Comparison of ENCODE assay signal across 23 mouse cellular contexts in the genomic region with DNA sequence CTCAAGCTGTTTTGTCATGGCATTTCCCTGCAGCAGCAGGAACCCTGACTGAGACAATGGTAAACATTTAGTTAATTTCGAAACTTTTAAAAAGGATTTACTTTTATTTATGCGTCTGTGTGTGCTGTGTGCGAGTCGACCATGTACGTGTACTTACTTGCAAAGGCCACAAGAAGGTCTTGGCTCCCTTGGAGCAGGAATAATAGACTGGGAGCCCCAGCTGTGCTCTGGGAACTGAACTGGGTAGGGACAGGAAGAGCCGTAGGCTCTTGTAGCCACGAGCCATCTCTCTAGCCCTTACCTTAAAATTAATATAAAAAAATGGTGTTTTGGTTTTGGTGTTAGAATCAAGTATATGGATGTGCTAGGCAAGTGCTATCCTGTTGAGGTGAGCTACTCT.
DNase-seq lines count a peak whose midpoint lies in the region; ATAC-seq and TF ChIP-seq lines count a peak whose summit lies in the region.
"Had no signal": no experiment of that assay in that cellular context is flagged by ENCODE, and none has a peak within 500 bp of the region (broad histone marks: within the 10 kb centered on the region; RNA-seq: fewer than 3 reads in every experiment).

No protein-coding gene starts in this region.

- no peak for ATAC-seq in forebrain, embryonic 15.5 days (replicated peaks)
- ATAC-seq: activated CD4-positive, CD25-positive, alpha-beta regulatory T cell, adult 4 months; CD4-positive, CD25-positive, alpha-beta regulatory T cell, adult 4 months; Patski had no signal

- 69% methylated on average over 7 of the region's 7 CpGs for WGBS in forebrain, embryonic 15.5 days

- H3K27ac ChIP-seq in layer of hippocampus, adult 2 months, result 0 out of 2 replicates have a peak overlapping the region, but pooled peaks have one; percentile 6
- no peak overlapping the region for H3K27ac ChIP-seq in forebrain, embryonic 15.5 days (replicated peaks)

- no peaks in the 10 kb centered on the region for H3K27me3 ChIP-seq in forebrain, embryonic 15.5 days
- H3K27me3 ChIP-seq: CH12.LX had no signal

- no peaks in the 10 kb centered on the region for H3K36me3 ChIP-seq in forebrain, embryonic 15.5 days
- H3K36me3 ChIP-seq: G1E had no signal

- H3K4me2 ChIP-seq in forebrain, embryonic 15.5 days (replicated peaks), result no peak overlapping the region

- no peak overlapping the region for H3K9ac ChIP-seq in forebrain, embryonic 15.5 days (replicated peaks)

- DNase-seq in layer of hippocampus, adult 2 months (ENCODE audit: low spot score in 2 of 2), result no peak
- DNase-seq in layer of hippocampus, postnatal 36 days, result no peak
- peak; percentile 80 for DNase-seq in R1 (ENCODE audit: low read depth, low spot score)
- DNase-seq in ZHBTc4 (ENCODE audit: low read depth, low spot score), result peak; percentile 53
- no peak for DNase-seq in thymus, postnatal 36 days
- DNase-seq: adrenal gland, adult 2 months; adrenal gland, adult 8-10 months; adrenal gland, postnatal 10 days; adrenal gland, postnatal 14 days; adrenal gland, postnatal 25 days; adrenal gland, postnatal 36 days; B cell, adult 2 months; cerebellum, adult 11 months; cerebellum, adult 11-12 months; cerebellum, adult 18-20 months; cerebellum, adult 2 months; cerebellum, adult 8-10 months had no signal

- H3K4me1 ChIP-seq in forebrain, embryonic 15.5 days, result peaks cover 9% of the 10 kb centered on the region

- no peaks in the 10 kb centered on the region for H3K9me3 ChIP-seq in forebrain, embryonic 15.5 days
- H3K9me3 ChIP-seq: G1E had no signal

- no peak overlapping the region for H3K4me3 ChIP-seq in layer of hippocampus, adult 2 months
- H3K4me3 ChIP-seq in forebrain, embryonic 15.5 days, result no peak overlapping the region

- TF ChIP-seq CTCF in layer of hippocampus, adult 2 months (conservative IDR thresholded peaks at IDR 0.05), result no peak

Comparison
In these comparisons a context has a peak if more than half of its experiments do, and no peak if none do; other contexts are left out.
1. DNase-seq: peak in R1 (single experiment) and ZHBTc4 (single experiment); none in layer of hippocampus, adult 2 months (0 of 2), layer of hippocampus, postnatal 36 days (0 of 2) and thymus, postnatal 36 days (0 of 2).